Mouse (Mus musculus) stomach, postnatal 0 days (tissue): ENCODE measurements around the gene Mycn.

Source experiments
- CTCF ChIP-seq: IDR thresholded peaks from 2 replicates; pipeline ENCODE4 v1.5.1; 2016; ENCODE audit warnings: antibody characterized with exemption, low read depth, mild to moderate bottlenecking, moderate library complexity
- EP300 ChIP-seq: optimal IDR thresholded peaks from 2 replicates; pipeline ENCODE3; 2016; ENCODE audit warnings: antibody characterized with exemption

DNA sequence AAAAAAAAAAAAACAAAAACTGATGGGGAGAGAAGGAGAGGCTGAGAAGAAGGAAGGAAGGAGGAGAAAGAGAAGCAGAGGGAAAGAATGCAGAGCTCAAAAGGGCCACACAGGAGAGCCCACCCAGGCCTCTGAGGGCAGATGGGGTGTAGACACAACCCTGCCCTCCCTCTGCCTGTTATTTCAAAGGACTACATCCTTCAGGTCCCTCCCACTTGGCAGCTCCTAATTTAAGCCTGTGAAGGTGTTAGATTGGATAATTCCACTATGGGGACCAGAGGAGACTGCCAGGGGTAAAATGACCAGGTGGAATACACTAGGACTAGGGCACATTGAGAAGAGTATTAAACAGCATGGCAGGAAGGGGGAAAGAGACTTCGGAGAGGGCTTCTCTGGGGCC is 37.6 kb downstream of the Mycn start:
- TF ChIP-seq EP300 (no peak), CTCF (no peak)
